8 mouse cellular contexts compared by ENCODE assay signal in genomic region chr9:57644944-57645893, GRCm38 (mm10). TPM values are rescaled to one million over a fixed set of nuclear protein-coding genes. Genes with fewer than 3 reads are reported as not detected.
DNase-seq lines count a peak whose midpoint lies in the region; ATAC-seq and TF ChIP-seq lines count a peak whose summit lies in the region.

No protein-coding gene starts in this region.

- peak overlapping the region; percentile 94 for H3K9ac ChIP-seq in kidney, embryonic 14.5 days (ENCODE audit: low read depth, low read length)
- peak overlapping the region; percentile 100 for H3K9ac ChIP-seq in limb, embryonic 15.5 days
- H3K9ac ChIP-seq in midbrain, postnatal 0 days (replicated peaks; ENCODE audit: low read length, poor library complexity, severe bottlenecking): peak overlapping the region; percentile 100

- peak overlapping the region; percentile 88 for H3K4me2 ChIP-seq in kidney, embryonic 14.5 days (replicated peaks; ENCODE audit: low read depth, low read length)
- peak overlapping the region; percentile 83 for H3K4me2 ChIP-seq in limb, embryonic 15.5 days
- H3K4me2 ChIP-seq in midbrain, postnatal 0 days (ENCODE audit: low read depth, low read length, poor library complexity, severe bottlenecking): peak overlapping the region; percentile 74

- H3K27me3 ChIP-seq in heart, embryonic 10.5 days (ENCODE audit: insufficient read depth, poor library complexity, severe bottlenecking): no peaks in the 10 kb centered on the region
- no peaks in the 10 kb centered on the region for H3K27me3 ChIP-seq in kidney, embryonic 14.5 days (ENCODE audit: control insufficient read depth, insufficient read depth, low read length)
- no peaks in the 10 kb centered on the region for H3K27me3 ChIP-seq in limb, embryonic 15.5 days
- no peaks in the 10 kb centered on the region for H3K27me3 ChIP-seq in midbrain, postnatal 0 days (ENCODE audit: insufficient read depth, low read length)

- peak; percentile 72 for TF ChIP-seq POLR2A in embryonic fibroblast, embryonic 13.5 days (IDR thresholded peaks at IDR 0.05; ENCODE audit: low read depth, low read length)

- under 1% methylated on average over 83 of the region's 85 CpGs for WGBS in heart, embryonic 10.5 days
- WGBS in kidney, embryonic 14.5 days: under 1% methylated on average over 77 of the region's 85 CpGs
- WGBS in limb, embryonic 15.5 days: under 1% methylated on average over 71 of the region's 85 CpGs
- WGBS in midbrain, postnatal 0 days: under 1% methylated on average over 62 of the region's 85 CpGs

- no peaks in the 10 kb centered on the region for H3K9me3 ChIP-seq in heart, embryonic 10.5 days
- no peaks in the 10 kb centered on the region for H3K9me3 ChIP-seq in kidney, embryonic 14.5 days (ENCODE audit: control insufficient read depth, low read length)
- H3K9me3 ChIP-seq in limb, embryonic 15.5 days: no peaks in the 10 kb centered on the region
- H3K9me3 ChIP-seq in midbrain, postnatal 0 days (ENCODE audit: low read length): no peaks in the 10 kb centered on the region

- peak; percentile 96 to 97 for DNase-seq in B cell, adult 2 months
- peak; percentile 94 for DNase-seq in brain, adult 2 months (ENCODE audit: low read depth, low spot score)
- peak; percentile 94 for DNase-seq in heart, embryonic 10.5 days (ENCODE audit: low spot score)
- DNase-seq in midbrain, postnatal 0 days (ENCODE audit: low spot score): peak; percentile 90
- DNase-seq in spleen, postnatal 10 days (ENCODE audit: low spot score in 2 of 2): peak; percentile 95

- peak overlapping the region; percentile 67 for H3K4me3 ChIP-seq in embryonic fibroblast, embryonic 13.5 days (ENCODE audit: insufficient read depth, low read length)
- H3K4me3 ChIP-seq in heart, embryonic 10.5 days: peak overlapping the region; percentile 99
- peak overlapping the region; percentile 75 for H3K4me3 ChIP-seq in kidney, embryonic 14.5 days (ENCODE audit: low read length)
- peak overlapping the region; percentile 94 for H3K4me3 ChIP-seq in limb, embryonic 15.5 days
- peak overlapping the region; percentile 93 for H3K4me3 ChIP-seq in midbrain, postnatal 0 days (ENCODE audit: low read depth, low read length)

- peak; percentile 79 for TF ChIP-seq CTCF in embryonic fibroblast, embryonic 13.5 days (IDR thresholded peaks at IDR 0.05; ENCODE audit: borderline replicate concordance, insufficient read depth, low read length)
- peak; percentile 84 for TF ChIP-seq CTCF in midbrain, postnatal 0 days (IDR thresholded peaks at IDR 0.05)

- ATAC-seq in kidney, embryonic 14.5 days (ENCODE audit: low FRiP score, low TSS enrichment): peak; percentile 84
- ATAC-seq in limb, embryonic 15.5 days (ENCODE audit: insufficient number of reproducible peaks, low FRiP score, low TSS enrichment, low read depth): peak; percentile 85
- peak; percentile 80 for ATAC-seq in midbrain, postnatal 0 days (ENCODE audit: low FRiP score)

- peaks cover 10% of the 10 kb centered on the region; the same call in 1 of the 2 replicates for H3K36me3 ChIP-seq in heart, embryonic 10.5 days
- peaks cover 12% of the 10 kb centered on the region for H3K36me3 ChIP-seq in kidney, embryonic 14.5 days (ENCODE audit: control insufficient read depth, insufficient read depth, low read length)
- peaks cover 11% of the 10 kb centered on the region; the same call in 1 of the 2 replicates for H3K36me3 ChIP-seq in limb, embryonic 15.5 days
- H3K36me3 ChIP-seq in midbrain, postnatal 0 days (ENCODE audit: insufficient read depth, low read length): peaks cover 11% of the 10 kb centered on the region; the same call in 1 of the 2 replicates

- H3K27ac ChIP-seq in embryonic fibroblast, embryonic 13.5 days (ENCODE audit: insufficient read depth, low read length): peak overlapping the region; percentile 95
- H3K27ac ChIP-seq in heart, embryonic 10.5 days: peak overlapping the region; percentile 98
- peak overlapping the region; percentile 91 for H3K27ac ChIP-seq in kidney, embryonic 14.5 days (ENCODE audit: low read depth, low read length)
- peak overlapping the region; percentile 96 for H3K27ac ChIP-seq in limb, embryonic 15.5 days
- peak overlapping the region; percentile 92 for H3K27ac ChIP-seq in midbrain, postnatal 0 days (ENCODE audit: low read depth, low read length)

- H3K4me1 ChIP-seq in embryonic fibroblast, embryonic 13.5 days (ENCODE audit: control insufficient read depth, insufficient read depth, low read length): peaks cover 16% of the 10 kb centered on the region; the same call in 1 of the 2 replicates
- H3K4me1 ChIP-seq in heart, embryonic 10.5 days: peaks cover 53% of the 10 kb centered on the region
- H3K4me1 ChIP-seq in kidney, embryonic 14.5 days (ENCODE audit: control insufficient read depth, insufficient read depth, low read length): peaks cover 39% of the 10 kb centered on the region
- peaks cover 46% of the 10 kb centered on the region for H3K4me1 ChIP-seq in limb, embryonic 15.5 days
- peaks cover 29% of the 10 kb centered on the region for H3K4me1 ChIP-seq in midbrain, postnatal 0 days (ENCODE audit: insufficient read depth, low read length)

RNA-seq across cellular contexts. Expression of gene Csk, which starts 8.2 kb away (rescaled TPM):
- 51.2 and 56.2 TPM in 2 replicates for polyA plus RNA-seq in embryonic fibroblast, embryonic 13.5 days (2011; ENCODE audit: insufficient read length, low read depth, missing spikeins)
- polyA plus RNA-seq in heart, embryonic 10.5 days (2016; fragmentation: Nextera tagmentation; extraction: Ambion mirVana): 17.2 and 26.0 TPM in 2 replicates
- polyA plus RNA-seq in kidney, embryonic 14.5 days (2014; fragmentation: Nextera tagmentation; extraction: Ambion mirVana): 24.3 and 26.1 TPM in 2 replicates
- 24.2 and 29.0 TPM in 2 replicates for polyA plus RNA-seq in limb, embryonic 15.5 days (2015; fragmentation: Nextera tagmentation; extraction: Ambion mirVana)
- total RNA-seq in midbrain, postnatal 0 days (2014; rRNA removed): 133 and 152 TPM in 2 replicates
- polyA plus RNA-seq in midbrain, postnatal 0 days (2015; fragmentation: Nextera tagmentation; extraction: Ambion mirVana): 42.4 and 45.5 TPM in 2 replicates

RNA-seq across cellular contexts. Expression of gene Lman1l, which starts 24.6 kb away (rescaled TPM):
- not detected in 2 replicates for polyA plus RNA-seq in embryonic fibroblast, embryonic 13.5 days (2011; ENCODE audit: insufficient read length, low read depth, missing spikeins)
- polyA plus RNA-seq in heart, embryonic 10.5 days (2016; fragmentation: Nextera tagmentation; extraction: Ambion mirVana): not detected in 2 replicates
- polyA plus RNA-seq in kidney, embryonic 14.5 days (2014; fragmentation: Nextera tagmentation; extraction: Ambion mirVana): not detected in 2 replicates
- not detected in 2 replicates for polyA plus RNA-seq in limb, embryonic 15.5 days (2015; fragmentation: Nextera tagmentation; extraction: Ambion mirVana)
- not detected in 2 replicates for total RNA-seq in midbrain, postnatal 0 days (2014; rRNA removed)
- polyA plus RNA-seq in midbrain, postnatal 0 days (2015; fragmentation: Nextera tagmentation; extraction: Ambion mirVana): 0.10 TPM in 1 of 2 replicates, not detected in the other

RNA-seq across cellular contexts. Expression of gene Cyp1a2, which starts 38.3 kb away (rescaled TPM):
- not detected in 2 replicates for polyA plus RNA-seq in embryonic fibroblast, embryonic 13.5 days (2011; ENCODE audit: insufficient read length, low read depth, missing spikeins)
- polyA plus RNA-seq in heart, embryonic 10.5 days (2016; fragmentation: Nextera tagmentation; extraction: Ambion mirVana): not detected in 2 replicates
- not detected in 2 replicates for polyA plus RNA-seq in kidney, embryonic 14.5 days (2014; fragmentation: Nextera tagmentation; extraction: Ambion mirVana)
- polyA plus RNA-seq in limb, embryonic 15.5 days (2015; fragmentation: Nextera tagmentation; extraction: Ambion mirVana): not detected in 2 replicates
- not detected in 2 replicates for total RNA-seq in midbrain, postnatal 0 days (2014; rRNA removed)
- not detected in 2 replicates for polyA plus RNA-seq in midbrain, postnatal 0 days (2015; fragmentation: Nextera tagmentation; extraction: Ambion mirVana)

RNA-seq across cellular contexts. Expression of gene Cplx3, which starts 39.1 kb away (rescaled TPM):
- polyA plus RNA-seq in embryonic fibroblast, embryonic 13.5 days (2011; ENCODE audit: insufficient read length, low read depth, missing spikeins): not detected in 2 replicates
- 0.15 TPM in 1 of 2 replicates, not detected in the other for polyA plus RNA-seq in heart, embryonic 10.5 days (2016; fragmentation: Nextera tagmentation; extraction: Ambion mirVana)
- polyA plus RNA-seq in kidney, embryonic 14.5 days (2014; fragmentation: Nextera tagmentation; extraction: Ambion mirVana): not detected in 2 replicates
- 0.36 TPM in 1 of 2 replicates, not detected in the other for polyA plus RNA-seq in limb, embryonic 15.5 days (2015; fragmentation: Nextera tagmentation; extraction: Ambion mirVana)
- total RNA-seq in midbrain, postnatal 0 days (2014; rRNA removed): 0.09 TPM in 1 of 2 replicates, not detected in the other
- polyA plus RNA-seq in midbrain, postnatal 0 days (2015; fragmentation: Nextera tagmentation; extraction: Ambion mirVana): 1.9 and 2.2 TPM in 2 replicates

RNA-seq across cellular contexts. Expression of gene Cyp1a1, which starts 42.5 kb away (rescaled TPM):
- not detected in 2 replicates for polyA plus RNA-seq in embryonic fibroblast, embryonic 13.5 days (2011; ENCODE audit: insufficient read length, low read depth, missing spikeins)
- 0.05 TPM in 1 of 2 replicates, not detected in the other for polyA plus RNA-seq in heart, embryonic 10.5 days (2016; fragmentation: Nextera tagmentation; extraction: Ambion mirVana)
- polyA plus RNA-seq in kidney, embryonic 14.5 days (2014; fragmentation: Nextera tagmentation; extraction: Ambion mirVana): 0.08 and 0.11 TPM in 2 replicates
- 0.08 TPM in 1 of 2 replicates, not detected in the other for polyA plus RNA-seq in limb, embryonic 15.5 days (2015; fragmentation: Nextera tagmentation; extraction: Ambion mirVana)
- 0.28 TPM in 1 of 2 replicates, not detected in the other for total RNA-seq in midbrain, postnatal 0 days (2014; rRNA removed)
- polyA plus RNA-seq in midbrain, postnatal 0 days (2015; fragmentation: Nextera tagmentation; extraction: Ambion mirVana): 0.09 TPM in 2 replicates

Comparison
In these comparisons a context has a peak if more than half of its experiments do, and no peak if none do; other contexts are left out.
1. Peak in every context shown above with its lines: DNase-seq, ATAC-seq, H3K4me3 ChIP-seq and H3K27ac ChIP-seq.